Mouse (Mus musculus) heart, postnatal 14 days (tissue): ENCODE data around the gene Tat. TPM values are rescaled to one million over a fixed set of nuclear protein-coding genes. Genes with fewer than 3 reads are reported as not detected.

Source experiments
- DNase-seq, 2 experiments: peaks; one replicate each; pipeline ENCODE4 v3.0.0; 2021 to 2022
- intact Hi-C: fragments of 180-260 bp; cut with DNase I; formaldehyde crosslinking; loops from one replicate; pipeline ENCODE4 v1.15.1; 2025
- long read RNA-seq, 2 experiments: library from polyadenylated mRNA; stranded (forward); transcript quantifications; one replicate each; pipeline ENCODE4 v2.0.0; 2021
- total RNA-seq, 2 experiments: library from RNA; stranded (reverse); gene quantifications; 2 replicates each; pipeline ENCODE4 v1.2.3; 2021

Tat gene
- 1 to 10 TPM; 1.3 to 1.6 TPM for total RNA-seq
- long read RNA-seq, experiment 1, partial matches to known transcripts, result 0 of 1 reads
- long read RNA-seq, experiment 1, other reads (novel, unspliced or antisense), result 0 of 1 reads
- long read RNA-seq, experiment 2, result 0 reads

DNA sequence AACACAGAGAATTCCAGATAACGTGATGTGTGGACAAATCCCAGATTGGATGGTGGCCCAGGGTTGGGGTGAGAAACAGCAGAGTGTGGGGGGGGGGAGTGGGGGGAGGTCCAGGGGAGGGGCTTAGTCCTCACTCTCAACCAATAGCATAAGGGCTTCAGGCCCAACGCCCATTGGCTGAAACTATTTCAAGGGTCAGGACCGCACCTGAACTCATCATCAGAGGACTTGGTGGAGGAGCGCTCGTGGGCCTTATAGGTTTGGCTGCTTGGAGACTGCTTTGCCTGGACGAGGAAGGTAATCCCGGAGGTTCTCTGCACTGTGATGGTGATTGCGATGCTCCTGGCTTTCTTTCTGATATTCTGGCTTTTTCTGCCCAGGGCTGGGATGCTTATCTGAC, at the start of gene Tat:
Gene Tat (plus strand): TSS at position 214 of the 400 bp plus-strand sequence.
- intact Hi-C loops, result no loop called here
- DNase-seq, result no peak

DNA sequence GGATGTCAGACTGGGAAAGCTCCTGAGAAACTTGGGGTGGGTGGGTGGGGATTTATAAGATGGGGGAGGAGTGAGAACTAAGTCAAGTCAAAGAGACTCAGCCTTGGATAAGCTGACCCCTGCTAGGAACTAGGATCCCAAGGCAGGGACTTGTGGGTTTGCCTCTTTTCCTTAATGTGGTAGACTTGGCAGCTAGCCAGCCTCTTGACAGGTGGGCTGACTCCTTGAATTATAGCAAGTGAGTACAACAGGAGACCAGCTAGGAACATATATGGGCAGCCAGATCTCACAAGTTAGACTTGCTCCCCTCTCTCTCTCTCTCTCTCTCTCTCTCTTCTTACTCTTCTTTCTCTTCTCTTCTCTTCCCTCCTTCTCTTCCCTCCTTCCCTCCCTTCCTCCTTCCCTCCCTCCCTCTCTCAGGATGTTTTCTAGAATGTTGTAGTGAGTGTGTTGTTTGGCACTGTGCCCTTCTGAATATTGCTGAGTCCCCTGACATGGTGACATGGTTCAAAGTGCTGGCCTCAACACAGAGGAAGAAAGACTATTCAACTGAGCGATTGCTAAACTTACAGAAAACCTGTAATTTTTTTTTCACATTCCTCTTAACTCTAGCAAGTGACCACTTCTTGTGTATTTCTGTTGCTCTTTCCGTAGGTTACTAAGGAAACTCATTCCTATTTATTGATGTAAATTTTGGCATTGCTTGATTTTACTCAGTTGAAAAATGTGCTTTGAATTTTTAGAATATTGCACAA, 48.5 kb upstream of the Tat start:
- no peak for DNase-seq
- intact Hi-C loops, result no loop called here

DNA sequence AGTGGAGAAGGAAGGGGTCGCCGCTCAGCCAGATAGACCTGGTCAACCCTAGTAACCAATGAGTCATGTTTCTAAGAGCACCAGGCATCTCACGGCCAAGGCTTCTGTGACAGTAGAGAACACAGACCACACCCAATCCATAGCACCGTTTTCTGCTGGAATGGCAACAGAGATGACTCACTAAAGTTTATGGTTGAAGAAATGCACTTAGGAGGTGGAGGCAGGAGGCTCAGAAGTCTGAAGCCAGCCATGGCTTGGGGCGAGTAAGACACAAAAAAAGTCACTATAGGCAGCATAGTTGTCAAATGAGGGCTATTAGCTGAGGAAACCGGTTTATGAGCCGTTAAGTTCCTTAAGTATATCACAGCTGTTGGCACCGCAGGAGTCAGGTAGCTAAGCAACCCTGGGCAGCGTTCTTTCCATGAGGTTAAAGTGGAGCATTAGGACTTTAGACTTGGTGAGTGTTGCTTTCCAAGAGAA, 45.0 kb upstream of the Tat start:
- intact Hi-C loops, result no loop called here
- DNase-seq, result no peak

DNA sequence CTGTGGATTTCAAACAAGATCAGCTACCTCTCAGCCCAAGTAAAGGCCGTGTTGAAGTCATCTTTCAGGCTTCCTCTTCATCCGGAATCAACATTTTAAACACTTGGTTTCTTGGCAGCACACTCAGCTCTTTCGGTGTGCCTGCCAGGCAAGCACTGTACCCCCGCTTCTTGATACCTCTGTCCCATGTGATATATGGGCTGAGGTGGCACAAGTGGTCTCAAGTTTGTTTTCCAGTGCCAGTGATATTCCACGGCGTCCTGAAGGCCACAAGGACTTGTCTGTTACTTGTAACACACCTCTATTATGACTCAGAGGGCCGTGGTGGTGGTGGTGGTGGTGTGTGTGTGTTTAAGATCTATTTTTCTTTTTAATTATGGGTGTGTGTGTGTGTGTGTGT, 44.5 kb upstream of the Tat start:
- no peak for DNase-seq
- intact Hi-C loops, result no loop called here

DNA sequence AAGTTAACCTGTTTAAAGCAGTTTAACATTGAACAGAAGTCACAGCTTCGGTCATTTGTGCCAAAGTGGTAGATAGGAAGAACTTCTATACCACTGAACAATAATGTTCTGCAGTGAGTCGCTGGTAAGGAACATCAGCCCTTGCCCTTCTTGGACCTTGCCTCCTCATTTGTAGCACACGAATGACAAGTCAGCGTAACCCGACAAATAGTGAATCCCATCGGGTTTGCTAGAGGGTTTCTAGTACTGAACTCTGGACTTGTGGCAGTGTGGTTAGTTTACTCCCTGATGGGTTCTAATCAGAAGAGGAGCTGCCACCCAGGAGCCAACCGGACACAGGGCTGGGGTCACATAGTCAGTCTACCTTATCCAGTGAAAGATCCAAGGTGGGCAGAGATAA, 44.0 kb upstream of the Tat start:
- intact Hi-C loops, result no loop called here

DNA sequence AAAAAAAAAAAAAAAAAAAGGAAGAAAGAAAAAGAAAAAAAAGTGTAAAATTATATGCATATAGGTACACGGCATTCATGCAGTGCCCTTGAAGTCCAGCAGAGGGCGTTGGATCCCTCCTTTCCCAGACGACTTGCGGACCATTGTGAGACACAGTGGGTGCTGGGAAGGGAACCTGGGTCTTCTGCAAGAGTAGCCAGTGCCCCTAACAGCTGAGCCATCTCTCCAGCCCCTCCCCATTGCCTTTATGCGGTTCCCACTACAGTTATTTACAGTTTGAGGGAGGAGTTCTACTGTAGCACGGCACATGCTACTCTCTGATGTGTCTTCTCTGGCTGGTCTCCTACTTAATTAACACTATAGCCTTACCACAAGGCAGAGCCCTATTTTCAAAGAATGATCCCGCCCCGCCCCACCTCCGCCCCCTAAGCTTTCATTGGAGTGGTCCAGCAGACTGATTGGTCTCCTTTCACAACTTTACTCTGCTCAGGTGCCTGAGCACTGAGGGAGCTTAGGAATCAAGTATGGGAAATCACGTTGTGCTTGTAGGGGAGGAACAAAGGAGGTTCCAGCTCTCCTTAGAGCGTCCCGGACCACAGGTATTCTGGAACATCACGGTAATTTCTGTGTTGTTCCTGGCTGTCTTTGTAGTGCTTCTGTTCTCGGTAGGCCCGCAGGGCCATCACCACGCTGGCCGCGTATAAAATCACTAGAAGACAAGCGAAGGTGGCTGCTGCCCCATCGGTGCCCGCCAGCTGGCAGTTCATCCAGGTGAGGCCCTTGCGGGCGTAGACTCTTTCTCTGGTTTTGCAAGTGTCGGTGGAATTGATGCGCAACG, 42.6 kb upstream of the Tat start:
- intact Hi-C loops, result no loop called here
- no peak for DNase-seq

More for the DNA sequence above, 44.0 kb upstream of the Tat start:
- DNase-seq, result no peak

DNA sequence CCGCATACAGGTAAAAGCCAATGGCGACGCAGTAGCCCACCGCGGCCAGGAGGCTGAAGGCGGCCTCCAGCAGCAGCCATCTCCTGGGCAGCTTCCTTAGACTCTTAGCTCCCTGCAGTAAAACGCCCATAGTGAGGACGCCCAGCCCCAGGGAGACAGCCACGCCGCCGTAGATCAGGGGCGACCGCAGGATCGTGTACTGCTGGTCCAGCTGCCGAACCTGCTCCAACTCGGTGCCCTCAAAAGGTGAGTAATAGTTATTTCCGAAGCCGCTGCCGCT, 42.0 kb upstream of the Tat start:
- no peak for DNase-seq
- intact Hi-C loops, result no loop called here

DNA sequence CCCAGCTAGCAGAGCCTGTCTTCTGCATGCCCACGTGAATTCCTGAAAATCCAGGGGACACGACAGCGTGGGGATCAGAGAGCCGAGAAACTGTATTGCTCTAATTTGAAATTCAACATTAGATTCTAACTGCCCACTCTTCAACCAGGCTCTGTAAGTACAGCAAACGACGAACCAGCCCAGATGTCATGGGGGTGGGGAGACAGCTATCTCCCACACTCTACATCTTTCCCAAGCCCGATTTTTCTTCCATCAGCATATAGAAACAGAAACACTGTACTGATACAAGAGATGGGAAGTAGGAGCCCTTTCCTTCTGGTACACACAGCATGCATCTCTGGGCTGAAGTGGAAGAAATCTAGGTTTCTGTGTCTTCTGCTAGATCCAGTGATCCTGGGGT, 38.1 kb upstream of the Tat start:
- intact Hi-C loops, result no loop called here
- DNase-seq, result no peak

DNA sequence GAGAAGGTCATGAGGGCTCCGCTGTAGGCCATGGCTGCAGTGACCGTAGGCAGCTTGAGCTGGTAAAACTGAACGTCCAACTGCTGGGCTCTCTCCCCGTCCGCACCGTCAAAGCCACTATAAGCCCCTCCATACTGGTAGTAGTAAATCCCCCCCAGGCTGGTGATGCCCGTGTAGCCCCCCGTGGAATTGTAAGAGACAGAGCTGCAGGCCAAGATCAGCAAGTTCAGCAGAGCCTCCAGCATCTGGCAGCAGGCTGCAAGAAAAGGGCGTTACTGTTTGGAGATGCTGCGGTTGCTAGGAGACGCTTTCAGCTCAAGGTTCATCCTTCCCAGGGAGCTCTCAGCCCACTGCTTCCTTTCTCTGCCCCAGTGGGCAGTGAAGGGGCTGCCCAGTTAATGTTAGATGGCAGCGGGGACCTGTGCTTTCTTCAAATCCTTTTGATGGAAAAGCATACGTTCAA, 35.7 kb upstream of the Tat start:
- intact Hi-C loops, result no loop called here
- DNase-seq, result peak in 1 of 2 experiments; percentile 21

DNA sequence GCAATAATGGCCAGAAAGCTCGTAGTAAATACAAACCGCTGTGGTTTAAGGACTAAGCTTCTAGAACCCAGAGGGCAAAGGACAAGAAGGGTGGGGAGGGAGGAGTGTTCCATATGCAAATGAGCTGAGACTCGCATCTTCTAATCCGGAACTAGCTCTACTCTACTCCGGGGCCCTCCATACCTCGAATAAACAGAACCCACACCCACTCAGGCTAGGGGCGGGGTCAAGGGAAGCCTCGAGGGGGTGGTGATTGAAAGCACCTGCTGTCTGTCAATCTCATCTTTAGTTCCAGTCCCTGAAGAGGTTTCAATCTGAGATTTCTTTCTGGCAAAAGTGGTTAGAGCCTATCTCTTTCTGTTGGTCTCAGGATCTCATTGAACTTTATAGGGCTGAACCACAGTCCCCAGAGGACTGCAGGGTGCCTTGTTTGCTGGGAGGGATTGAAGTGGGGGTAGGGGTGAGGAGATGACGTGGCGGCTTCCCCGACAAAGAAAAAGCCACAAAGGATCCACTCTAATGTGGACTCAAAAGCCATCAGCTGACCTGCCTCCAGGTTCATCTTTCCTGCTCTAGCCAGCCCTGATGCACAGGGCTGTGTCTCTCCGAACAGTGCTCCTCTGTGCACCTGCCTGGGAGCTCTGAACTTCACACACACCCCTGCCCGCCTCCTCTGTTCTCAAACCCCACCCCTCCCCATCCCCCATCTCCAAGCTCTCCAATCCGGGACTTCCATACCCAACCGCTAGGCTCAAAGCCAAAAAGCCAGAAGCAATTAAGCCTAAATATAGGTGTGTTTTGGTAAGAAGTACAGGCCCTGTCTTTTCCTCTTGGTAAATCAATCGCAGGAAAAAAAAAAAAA, 32.8 kb upstream of the Tat start:
- intact Hi-C loops, result no loop called here
- DNase-seq, result no peak

DNA sequence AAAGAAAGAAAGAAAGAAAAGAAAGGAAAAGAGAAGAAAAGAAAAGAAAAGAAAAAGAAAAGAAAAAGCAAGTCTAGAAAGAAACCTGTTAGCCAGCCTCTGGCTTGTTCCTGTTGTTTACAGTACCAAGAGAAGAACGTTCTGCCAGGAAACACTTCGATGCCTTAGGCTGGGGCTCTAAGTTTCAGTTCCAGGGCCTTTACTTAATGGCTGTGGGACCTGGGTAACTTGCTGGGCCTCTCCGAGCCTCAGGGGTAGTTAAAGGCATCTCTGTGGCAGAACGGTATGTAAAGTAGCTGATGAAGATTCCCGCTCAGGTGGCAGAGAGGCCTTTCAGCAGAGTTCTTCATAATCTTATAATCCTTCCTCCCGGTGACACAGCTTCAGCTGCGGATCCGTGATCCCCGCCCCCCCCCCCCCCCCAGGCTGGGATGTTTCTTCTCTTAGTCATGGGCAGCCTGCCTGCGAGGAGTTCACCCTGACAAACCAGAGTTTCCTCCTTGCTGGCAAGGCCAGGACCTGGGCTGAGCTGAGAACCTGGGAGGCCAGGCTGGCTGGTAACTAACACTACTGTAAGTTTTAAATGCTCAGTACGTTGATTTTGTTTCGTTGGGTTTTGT, 32.1 kb upstream of the Tat start:
- intact Hi-C loops, result no loop called here

DNA sequence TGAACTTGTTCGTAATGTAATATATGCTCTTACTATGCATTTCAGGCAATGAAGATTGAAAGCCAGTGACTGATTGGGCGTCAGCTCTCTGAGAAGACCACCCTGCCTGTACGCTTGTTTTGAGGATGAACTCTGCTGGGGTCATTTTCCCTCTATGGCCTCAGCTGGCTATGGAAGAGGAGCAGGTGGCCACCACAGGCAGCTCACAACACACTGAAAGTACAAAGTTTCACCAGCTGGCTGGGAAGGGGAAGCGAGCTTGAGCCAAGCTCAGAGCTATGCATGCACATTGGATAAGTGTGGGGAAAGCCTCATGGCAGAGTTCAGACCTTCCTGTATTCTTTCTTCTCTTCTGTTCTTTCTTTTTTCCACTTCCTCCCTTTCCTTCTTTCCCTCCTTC, 31.1 kb upstream of the Tat start:
- DNase-seq, result peak in 1 of 2 experiments; percentile 1
- intact Hi-C loops, result no loop called here

More for the DNA sequence above, 32.1 kb upstream of the Tat start:
- no peak for DNase-seq

DNA sequence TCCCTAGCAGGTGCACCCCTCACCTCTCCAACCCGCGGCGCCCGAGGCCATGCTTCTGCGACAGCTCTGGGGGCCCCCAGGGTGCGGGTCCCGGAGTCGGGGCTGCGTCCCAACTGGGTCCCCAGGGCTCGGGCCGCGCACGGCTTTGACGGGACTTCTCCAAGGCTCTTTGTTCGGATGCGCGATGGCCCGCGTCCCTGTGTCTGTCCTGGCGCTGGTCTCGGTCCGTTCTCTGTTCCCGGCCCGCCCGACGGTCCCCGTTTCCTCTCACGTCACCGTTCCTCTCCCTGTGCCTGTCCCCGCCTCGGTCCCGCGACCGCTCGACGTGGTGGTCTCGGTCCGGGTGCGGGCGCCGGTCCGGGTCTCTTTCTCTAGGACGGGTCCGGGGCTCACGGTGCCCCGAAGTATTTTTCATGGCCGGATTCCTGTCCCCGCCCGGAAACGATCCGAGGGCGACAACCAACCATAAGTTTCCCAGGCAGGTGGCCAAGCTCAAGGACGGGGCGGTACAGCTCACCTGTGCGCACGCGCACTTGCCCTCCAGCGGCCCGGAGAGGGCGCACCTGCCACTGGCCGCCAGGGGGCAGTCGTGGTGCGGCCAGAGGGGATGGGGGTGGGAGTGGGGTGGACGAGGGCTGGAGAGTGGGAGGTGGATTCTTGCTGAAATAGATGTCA, 28.4 kb upstream of the Tat start, which contains the start of gene Marveld3:
Gene Marveld3 (minus strand): TSS at position 511 of the 675 bp plus-strand sequence.
- intact Hi-C loops, result no loop called here
- peak; percentile 40 for DNase-seq

DNA sequence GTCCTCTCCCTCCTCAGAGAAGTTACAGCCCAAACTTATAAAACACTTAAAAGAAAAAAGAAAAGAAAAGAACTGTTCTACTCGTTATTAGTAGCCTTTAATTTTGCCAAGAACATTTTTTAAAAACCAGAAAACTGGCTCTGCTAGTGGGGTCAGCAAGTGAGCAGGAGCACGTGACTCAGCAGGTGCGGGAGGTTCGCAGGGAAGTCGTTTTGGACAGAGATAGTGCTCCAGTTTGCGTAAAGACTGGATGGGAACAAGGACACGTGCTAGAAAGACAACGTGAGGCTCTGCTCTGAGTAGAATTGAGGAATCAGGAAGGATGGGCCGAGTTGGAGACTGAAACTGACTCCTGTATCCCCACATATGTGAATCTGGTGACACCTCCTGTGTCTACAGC, 27.3 kb upstream of the Tat start:
- intact Hi-C loops, result no loop called here
- DNase-seq, result no peak

DNA sequence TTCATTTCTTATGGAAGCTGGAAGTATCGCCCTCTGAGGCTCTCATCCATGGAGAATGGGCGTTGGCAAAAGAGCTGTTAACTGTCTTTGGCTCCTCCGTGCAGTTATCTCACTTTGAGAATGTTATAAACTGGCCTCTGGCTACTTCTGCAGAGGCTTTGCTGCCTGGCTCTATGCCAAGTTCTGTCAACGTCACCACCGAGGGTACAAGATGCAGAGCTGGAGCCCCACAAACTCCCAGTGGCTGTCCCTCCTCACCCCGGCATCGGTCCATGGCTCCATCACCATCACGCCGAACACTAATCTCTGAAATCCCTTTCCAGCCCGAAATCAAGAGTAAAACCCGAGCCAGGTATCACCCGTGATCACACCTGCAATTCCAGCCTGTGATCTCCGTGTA, 26.8 kb upstream of the Tat start:
- DNase-seq, result no peak
- intact Hi-C loops, result no loop called here

DNA sequence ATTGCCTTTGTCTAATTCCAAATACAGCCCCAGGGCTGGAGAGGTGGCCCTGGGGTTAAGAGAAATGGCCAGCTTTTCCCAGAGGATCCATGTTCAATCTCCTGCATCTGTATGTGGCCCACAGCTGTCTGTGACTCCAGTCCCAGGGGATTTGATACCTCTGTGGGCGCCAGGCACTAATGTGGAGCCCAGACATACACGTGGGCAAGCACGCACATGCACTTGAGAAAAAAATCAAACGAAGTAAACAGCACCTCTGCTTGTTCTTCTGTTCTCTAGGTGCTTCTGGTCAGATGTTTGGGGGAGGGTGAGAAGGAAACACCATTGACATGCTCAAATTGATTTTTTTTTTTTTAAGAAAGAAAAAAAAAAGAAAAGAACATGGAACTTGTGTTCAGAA, 26.1 kb upstream of the Tat start:
- DNase-seq, result no peak
- intact Hi-C loops, result no loop called here

DNA sequence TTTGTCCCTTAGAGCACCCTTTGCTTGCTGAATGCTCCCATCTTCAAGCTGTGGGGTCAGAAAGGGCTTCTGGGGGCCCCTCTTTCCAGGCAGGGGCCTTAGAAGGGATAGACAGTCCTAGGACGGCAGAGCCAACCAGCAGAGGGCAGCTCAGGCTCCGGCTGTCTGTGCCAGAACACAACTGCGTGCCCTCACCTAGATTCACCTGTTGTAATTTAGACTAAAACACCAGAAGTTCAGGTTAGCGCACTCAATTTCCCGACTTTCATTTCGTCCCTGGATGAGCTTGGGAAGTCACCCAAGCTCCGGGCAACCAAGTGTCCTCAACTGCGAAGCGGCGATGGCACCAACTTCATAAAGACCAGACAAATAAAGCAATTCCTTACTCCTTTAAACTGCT, 21.4 kb upstream of the Tat start:
- DNase-seq, result no peak
- intact Hi-C loops, result no loop called here

DNA sequence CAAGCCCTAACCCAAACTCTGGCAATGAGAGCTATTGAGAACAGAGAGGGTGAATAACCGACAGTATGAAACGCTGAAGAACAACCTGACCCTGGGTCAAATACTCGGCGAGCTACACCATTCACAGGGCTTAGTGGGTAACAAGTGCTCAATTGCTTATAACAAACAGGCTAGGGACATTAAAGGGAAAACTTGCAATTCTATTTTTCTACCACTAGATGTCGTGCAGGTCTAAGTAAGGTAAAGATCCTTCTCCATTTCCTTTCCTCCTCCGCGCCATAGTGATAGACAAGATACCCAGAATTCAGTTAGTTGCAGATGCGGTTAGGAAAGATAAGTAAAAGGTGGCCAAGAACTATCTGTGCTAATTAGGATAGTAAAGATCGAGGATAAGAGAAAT, 19.9 kb upstream of the Tat start:
- intact Hi-C loops, result loop anchor here (1.0 kb wide), 1 partner anchor 101 kb away; no protein-coding TSS in a partner anchor
- DNase-seq, result no peak

DNA sequence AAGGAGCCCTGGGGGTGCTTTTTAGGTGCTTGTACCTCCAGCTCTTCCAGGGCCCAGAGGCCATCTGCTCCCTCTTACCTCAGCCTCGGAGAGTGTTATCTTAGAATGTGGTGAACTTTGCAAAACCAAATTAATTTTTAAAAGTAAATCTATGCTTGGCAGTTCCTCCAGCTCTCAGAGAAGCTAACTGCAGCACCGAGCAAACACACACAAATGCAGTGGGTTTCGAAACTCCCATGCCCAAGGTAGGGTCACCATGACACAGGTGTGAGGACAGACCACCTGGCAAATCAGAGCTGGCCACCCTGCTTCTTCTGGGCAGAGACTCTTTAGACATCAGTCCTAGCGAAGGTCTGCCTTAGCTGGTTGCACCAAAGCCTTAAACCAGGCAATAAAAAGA, 17.3 kb upstream of the Tat start:
- intact Hi-C loops, result no loop called here
- no peak for DNase-seq

DNA sequence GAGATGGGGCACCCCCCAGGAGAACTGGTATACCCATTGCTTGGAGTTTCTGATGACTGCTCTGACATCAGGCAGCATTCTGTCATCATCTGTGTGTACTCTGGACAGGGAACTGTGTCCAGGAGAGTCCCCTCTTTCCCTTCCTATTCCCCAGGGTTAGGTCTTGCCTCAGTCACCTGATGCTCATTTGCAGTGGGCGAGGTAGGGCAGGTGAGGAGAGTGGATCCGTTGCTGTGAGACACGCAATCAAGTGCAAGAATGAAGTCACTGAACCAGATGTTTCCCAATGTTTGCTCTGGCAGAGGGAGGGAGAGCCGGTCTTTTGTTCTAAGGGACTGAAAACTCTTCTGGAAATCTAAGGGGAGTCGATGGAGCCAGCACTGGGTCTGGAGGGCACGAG, 10.9 kb upstream of the Tat start:
- intact Hi-C loops, result no loop called here
- no peak for DNase-seq
